Mouse (Mus musculus): Measurements from ENCODE around the gene Ppp1r15a. TPM values are rescaled to one million over a fixed set of nuclear protein-coding genes. Genes with fewer than 3 reads are reported as not detected.

The Ppp1r15a gene
- total and polyA plus RNA-seq, 3 experiments = 11.7 to 37.1 (median 13.9) TPM

DNA sequence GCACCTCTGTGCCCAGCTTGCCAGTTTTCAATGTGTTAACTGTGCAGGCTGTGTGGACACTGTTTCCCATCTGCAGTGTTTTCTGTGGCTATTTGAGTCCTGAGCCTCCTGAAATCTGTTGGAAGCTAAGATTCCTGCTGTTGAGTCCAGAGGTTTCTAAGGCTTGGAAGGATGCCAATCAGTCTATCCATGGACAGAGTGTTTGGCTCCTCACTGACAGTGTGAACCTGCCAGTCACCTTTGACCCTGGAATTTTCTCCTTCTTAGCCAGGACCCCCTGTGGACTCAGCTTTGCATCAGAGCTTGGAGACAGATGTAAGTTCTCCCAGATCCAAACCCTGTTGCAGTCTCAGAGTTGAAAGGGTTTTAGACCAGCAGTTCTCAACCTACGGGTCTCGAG lies 14.1 kb upstream of the Ppp1r15a start:
- peaks cover 1% of the 10 kb centered on the region for H3K27me3 ChIP-seq (replicated peaks)

DNA sequence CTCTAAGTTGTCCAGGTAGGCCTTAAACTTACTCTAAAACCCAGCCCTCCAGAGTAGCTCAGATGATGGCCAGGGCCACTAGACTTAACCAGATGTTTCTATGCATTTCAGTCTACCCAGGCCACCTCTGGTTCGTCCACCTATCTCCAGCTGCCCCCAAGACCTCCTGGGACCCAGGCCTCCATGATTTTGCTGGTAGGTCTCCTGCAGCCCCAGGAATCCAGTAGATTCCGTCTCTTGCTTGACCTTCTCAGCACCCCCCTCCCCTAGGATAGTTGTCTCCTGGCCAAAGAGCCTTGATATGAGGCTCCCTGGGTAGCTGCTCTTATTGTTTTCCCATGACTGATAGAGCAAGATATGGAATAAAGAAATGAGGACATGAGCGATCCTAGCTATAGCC lies 13.0 kb upstream of the Ppp1r15a start:
- no peaks in the 10 kb centered on the region for H3K79me2 ChIP-seq (replicated peaks; ENCODE audit: control insufficient read depth, extremely low read depth, insufficient read depth, poor library complexity, severe bottlenecking)
- no peaks in the 10 kb centered on the region for H3K9me3 ChIP-seq (replicated peaks; ENCODE audit: low read length)
- no peak for DNase-seq (ENCODE audit: extremely low read depth)
- TF ChIP-seq NELFE (IDR thresholded peaks at IDR 0.05; ENCODE audit: low read depth, low read length) = no peak
- TF ChIP-seq POLR2A (IDR thresholded peaks at IDR 0.05; ENCODE audit: low read depth, low read length) = no peak
- TF ChIP-seq MAFK (IDR thresholded peaks at IDR 0.05; ENCODE audit: insufficient replicate concordance, low read length) = no peak
- no peak for TF ChIP-seq JUN (IDR thresholded peaks at IDR 0.05; ENCODE audit: insufficient read depth, low read depth, low read length)
- TF ChIP-seq ETS1 (conservative IDR thresholded peaks at IDR 0.05; ENCODE audit: low read depth, low read length) = no peak
- TF ChIP-seq MAX (IDR thresholded peaks at IDR 0.05; ENCODE audit: low read length) = no peak
- no peak for TF ChIP-seq ZC3H11A (IDR thresholded peaks at IDR 0.05; ENCODE audit: low read depth, low read length)
- no peak for TF ChIP-seq CHD1 (IDR thresholded peaks at IDR 0.05; ENCODE audit: low read depth, low read length)
- TF ChIP-seq TBP (conservative IDR thresholded peaks at IDR 0.05; ENCODE audit: low read depth, low read length) = no peak
- TF ChIP-seq CHD2 (IDR thresholded peaks at IDR 0.05; ENCODE audit: low read length) = no peak
- no peak for TF ChIP-seq MYC (IDR thresholded peaks at IDR 0.05; ENCODE audit: low read depth, low read length)
- TF ChIP-seq ZMIZ1 (IDR thresholded peaks at IDR 0.05; ENCODE audit: low read depth, low read length) = no peak
- no peak for TF ChIP-seq JUND (conservative IDR thresholded peaks at IDR 0.05; ENCODE audit: low read depth, low read length)
- TF ChIP-seq ZKSCAN1 (IDR thresholded peaks at IDR 0.05; ENCODE audit: borderline replicate concordance, low read depth, low read length) = no peak
- no peak for TF ChIP-seq GABPA (IDR thresholded peaks at IDR 0.05; ENCODE audit: insufficient replicate concordance, low read depth, low read length)
- no peak for TF ChIP-seq PAX5 (IDR thresholded peaks at IDR 0.05; ENCODE audit: low read length)
- TF ChIP-seq E2F4 (IDR thresholded peaks at IDR 0.05; ENCODE audit: insufficient replicate concordance, low read depth, low read length) = no peak
- no peak for TF ChIP-seq IRF4 (IDR thresholded peaks at IDR 0.05; ENCODE audit: low read depth, low read length)
- dilution Hi-C loops (cut with MboI; ENCODE audit: extremely low pct_ligation_motif_present, extremely low pct_unique_long_range_greater_than_20kb, low sequenced_read_pairs) = no loop called here
- no peak overlapping the region for H3K4me2 ChIP-seq (ENCODE audit: insufficient read depth, low read depth, poor library complexity, severe bottlenecking)
- no peak overlapping the region for H3K9ac ChIP-seq (ENCODE audit: insufficient read depth, low read depth)
- H3K27ac ChIP-seq (ENCODE audit: insufficient read depth, low read depth) = no peak overlapping the region
- H3K27me3 ChIP-seq (replicated peaks) = peaks cover 1% of the 10 kb centered on the region
- H3K36me3 ChIP-seq (replicated peaks in 1 of 2; ENCODE audit: control insufficient read depth in 1 of 2, insufficient read depth in 1 of 2, low read length in 1 of 2) = no peaks in the 10 kb centered on the region
- in situ Hi-C loops (cut with MboI; ENCODE audit: low pct_ligation_motif_present, low pct_unique_long_range_greater_than_20kb, low sequenced_read_pairs) = no loop called here
- H3K4me3 ChIP-seq (replicated peaks in 1 of 3; ENCODE audit: low read depth in 2 of 3, low read length in 2 of 3, poor library complexity in 1 of 3) = no peak overlapping the region
- H3K4me1 ChIP-seq (ENCODE audit: control insufficient read depth in 1 of 2, insufficient read depth in 2 of 2) = no peaks in the 10 kb centered on the region

More for the DNA sequence above, 14.1 kb upstream of the Ppp1r15a start:
- H3K4me2 ChIP-seq (ENCODE audit: insufficient read depth, low read depth, poor library complexity, severe bottlenecking) = no peak overlapping the region
- H3K79me2 ChIP-seq (replicated peaks; ENCODE audit: control insufficient read depth, extremely low read depth, insufficient read depth, poor library complexity, severe bottlenecking) = no peaks in the 10 kb centered on the region
- no peaks in the 10 kb centered on the region for H3K4me1 ChIP-seq (ENCODE audit: control insufficient read depth in 1 of 2, insufficient read depth in 2 of 2)
- H3K9ac ChIP-seq (ENCODE audit: insufficient read depth, low read depth) = no peak overlapping the region
- in situ Hi-C loops (cut with MboI; ENCODE audit: low pct_ligation_motif_present, low pct_unique_long_range_greater_than_20kb, low sequenced_read_pairs) (no loop called here), dilution Hi-C loops (cut with MboI; ENCODE audit: extremely low pct_ligation_motif_present, extremely low pct_unique_long_range_greater_than_20kb, low sequenced_read_pairs) (no loop called here)
- no peaks in the 10 kb centered on the region for H3K9me3 ChIP-seq (replicated peaks; ENCODE audit: low read length)
- TF ChIP-seq NRF1 (IDR thresholded peaks at IDR 0.05; ENCODE audit: low read depth, low read length) = no peak
- TF ChIP-seq MYC (IDR thresholded peaks at IDR 0.05; ENCODE audit: low read depth, low read length) = no peak
- TF ChIP-seq USF2 (conservative IDR thresholded peaks at IDR 0.05; ENCODE audit: low read depth, low read length) = no peak
- no peak for TF ChIP-seq IRF4 (IDR thresholded peaks at IDR 0.05; ENCODE audit: low read depth, low read length)
- TF ChIP-seq TCF12 (IDR thresholded peaks at IDR 0.05; ENCODE audit: low read depth, low read length) = no peak
- no peak for TF ChIP-seq ZC3H11A (IDR thresholded peaks at IDR 0.05; ENCODE audit: low read depth, low read length)
- no peak for TF ChIP-seq MXI1 (IDR thresholded peaks at IDR 0.05; ENCODE audit: low read depth, low read length)
- no peak for TF ChIP-seq KAT2A (IDR thresholded peaks at IDR 0.05; ENCODE audit: insufficient replicate concordance, low read length)
- no peak for TF ChIP-seq ELF1 (IDR thresholded peaks at IDR 0.05; ENCODE audit: low read depth, low read length)
- TF ChIP-seq JUND (conservative IDR thresholded peaks at IDR 0.05; ENCODE audit: low read depth, low read length) = no peak
- no peak for TF ChIP-seq NELFE (IDR thresholded peaks at IDR 0.05; ENCODE audit: low read depth, low read length)
- TF ChIP-seq CTCF (conservative IDR thresholded peaks at IDR 0.05 in 1 of 2, IDR thresholded peaks at IDR 0.05 in 1 of 2; ENCODE audit: low read depth in 2 of 2, low read length in 2 of 2) = no peak
- no peak for TF ChIP-seq ZKSCAN1 (IDR thresholded peaks at IDR 0.05; ENCODE audit: borderline replicate concordance, low read depth, low read length)
- TF ChIP-seq PAX5 (IDR thresholded peaks at IDR 0.05; ENCODE audit: low read length) = no peak
- no peak for TF ChIP-seq SIN3A (IDR thresholded peaks at IDR 0.05; ENCODE audit: low read length)
- no peak for TF ChIP-seq ZMIZ1 (IDR thresholded peaks at IDR 0.05; ENCODE audit: low read depth, low read length)
- TF ChIP-seq RAD21 (IDR thresholded peaks at IDR 0.05; ENCODE audit: low read depth, low read length) = no peak
- no peak for TF ChIP-seq POLR2A (IDR thresholded peaks at IDR 0.05; ENCODE audit: low read depth, low read length)
- H3K27ac ChIP-seq (ENCODE audit: insufficient read depth, low read depth) = no peak overlapping the region
- no peaks in the 10 kb centered on the region for H3K36me3 ChIP-seq (replicated peaks in 1 of 2; ENCODE audit: control insufficient read depth in 1 of 2, insufficient read depth in 1 of 2, low read length in 1 of 2)
- no peak for DNase-seq (ENCODE audit: extremely low read depth)
- no peak overlapping the region for H3K4me3 ChIP-seq (replicated peaks in 1 of 3; ENCODE audit: low read depth in 2 of 3, low read length in 2 of 3, poor library complexity in 1 of 3)

All from CH12.LX (cell line).